Mouse (Mus musculus) G1E (cell line): ENCODE measurements around the gene Eci1.

ENCODE experiments used
- CTCF ChIP-seq: IDR thresholded peaks from 2 replicates; pipeline ENCODE4 v1.5.1; 2012; ENCODE audit warnings: low read depth, low read length, inconsistent platforms, mixed read lengths
- GATA1 ChIP-seq: IDR thresholded peaks from 2 replicates; pipeline ENCODE4 v1.6.1; 2012; ENCODE audit warnings: borderline replicate concordance, low read length, inconsistent platforms, mixed read lengths
- GATA2 ChIP-seq: IDR thresholded peaks from 2 replicates; pipeline ENCODE4 v1.6.1; 2012; ENCODE audit warnings: low read depth, low read length, inconsistent platforms, borderline replicate concordance
- POLR2AphosphoS5 ChIP-seq: IDR thresholded peaks from 2 replicates; pipeline ENCODE4 v1.6.1; 2012; ENCODE audit warnings: low read depth, low read length, inconsistent platforms; ENCODE audit not compliant: insufficient replicate concordance
- TAL1 ChIP-seq: conservative IDR thresholded peaks from 2 replicates; pipeline ENCODE4 v1.6.1; 2012; ENCODE audit warnings: low read depth, low read length, inconsistent platforms, mixed read lengths

DNA sequence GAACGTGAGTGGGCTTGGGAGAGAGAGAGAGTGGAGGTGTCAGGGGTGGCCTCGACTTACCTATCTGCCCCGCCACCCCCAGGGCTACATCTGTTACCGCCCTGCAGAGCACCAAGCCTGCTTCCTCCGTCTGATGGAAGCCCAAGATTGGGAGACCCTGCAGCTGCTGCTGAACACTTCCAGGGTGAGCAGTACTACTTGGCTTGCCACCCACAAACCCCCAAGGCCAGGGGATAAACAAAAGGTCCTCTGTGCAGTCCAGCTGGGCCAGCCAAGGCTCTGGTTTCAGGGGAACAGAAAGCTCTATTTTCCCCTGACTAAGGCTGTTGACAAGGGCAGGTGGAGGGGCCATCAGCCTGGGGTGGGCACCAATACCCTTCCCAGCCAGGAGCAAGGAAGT, 48.1 kb downstream of the Eci1 start:
- TF ChIP-seq CTCF (no peak), TAL1 (no peak), GATA1 (no peak), POLR2AphosphoS5 (no peak; the same call in 1 of the 2 replicates), GATA2 (no peak)
